Mouse (Mus musculus): Measurements from ENCODE around the gene Tlcd2. TPM values are rescaled to one million over a fixed set of nuclear protein-coding genes. Genes with fewer than 3 reads are reported as not detected.
A peak's percentile ranks its signal among the peaks of the same experiment; 100 is the strongest.

Gene Tlcd2
- polyA plus RNA-seq, 1 experiment: 5.0 TPM

DNA sequence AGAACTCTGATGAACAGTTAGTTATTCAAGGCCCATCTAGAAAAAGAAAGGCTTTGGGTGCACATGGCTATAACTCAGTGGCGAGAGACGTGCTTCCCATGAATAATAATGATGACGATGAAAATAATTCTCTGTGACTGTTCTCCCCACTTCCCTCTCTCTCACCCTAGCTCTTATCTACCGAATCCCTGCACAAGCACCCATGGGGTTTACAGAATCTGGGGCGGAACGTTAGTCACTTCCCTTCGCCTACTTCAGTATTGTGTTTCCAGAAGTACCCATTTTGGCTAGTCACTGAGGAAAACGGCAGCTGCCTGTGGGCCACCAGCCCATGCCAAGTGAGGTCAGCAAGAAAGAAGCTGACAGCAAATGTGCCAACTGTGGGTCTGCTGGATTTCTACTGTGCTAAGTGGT is 2.9 kb upstream of the Tlcd2 start:
- TF ChIP-seq CTCF (IDR thresholded peaks at IDR 0.05; ENCODE audit: control insufficient read depth, insufficient read depth, low read length) (no peak), POLR2A (IDR thresholded peaks at IDR 0.05; ENCODE audit: borderline replicate concordance, control insufficient read depth, low read depth, low read length) (no peak)
- Histone ChIP-seq H3K4me1 (ENCODE audit: control insufficient read depth, insufficient read depth, low read length) (peaks cover 12% of the 10 kb centered on the region), H3K4me3 (replicated peaks; ENCODE audit: control insufficient read depth, low read depth, low read length) (no peak overlapping the region), H3K27ac (ENCODE audit: control insufficient read depth, insufficient read depth, low read depth, low read length, poor library complexity) (peak overlapping the region; percentile 92; the same call in 1 of the 2 replicates)
- 6% methylated on average over 8 of the region's 8 CpGs for WGBS

DNA sequence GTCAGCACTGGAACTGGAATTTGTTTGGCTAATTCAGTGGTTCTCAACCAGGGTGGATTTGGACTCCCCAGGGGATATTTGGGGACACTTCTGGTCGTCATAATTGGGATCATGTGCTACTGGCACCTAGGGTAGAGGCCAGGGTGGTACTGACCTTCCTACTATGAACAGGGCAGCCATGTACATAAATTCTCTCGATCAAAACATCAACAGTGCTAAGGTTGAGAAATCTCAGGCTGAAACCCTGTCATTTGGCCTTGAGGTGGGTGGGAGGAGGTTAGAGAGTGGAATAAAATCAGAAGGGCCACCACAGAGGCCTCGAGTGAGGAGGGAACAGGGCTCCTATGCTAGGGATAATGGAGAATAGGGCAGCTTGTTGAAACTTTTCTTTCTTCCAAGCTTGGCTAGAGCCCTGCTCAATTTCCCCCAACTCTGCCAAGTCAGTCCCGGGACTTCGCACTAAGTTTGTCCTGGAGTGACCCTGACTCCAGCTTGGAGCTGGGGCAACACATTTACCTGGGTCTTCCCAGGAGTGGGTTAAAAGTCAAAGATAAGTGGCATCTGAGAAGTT is 2.3 kb upstream of the Tlcd2 start:
- WGBS: 38% methylated on average over 5 of the region's 5 CpGs

DNA sequence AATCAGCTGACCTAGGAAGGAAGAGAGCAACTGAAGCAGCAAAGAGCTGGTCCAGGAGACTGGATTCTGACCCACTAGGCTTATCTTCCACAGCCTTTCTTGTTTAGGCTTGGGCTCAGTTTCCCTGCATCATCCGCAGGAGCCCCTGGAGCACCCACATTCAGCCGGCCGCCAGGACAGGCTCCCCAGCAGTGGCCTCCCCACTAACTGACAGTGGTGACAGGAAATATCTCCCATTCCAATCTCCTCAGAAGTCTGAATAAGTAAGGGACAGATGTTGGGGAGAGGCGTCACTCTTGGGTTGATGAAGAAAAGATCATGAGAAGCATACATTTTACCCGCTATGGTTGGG is 1.8 kb upstream of the Tlcd2 start:
- Histone ChIP-seq H3K27ac (ENCODE audit: control insufficient read depth, insufficient read depth, low read depth, low read length, poor library complexity) (peak overlapping the region; percentile 92), H3K4me3 (replicated peaks; ENCODE audit: control insufficient read depth, low read depth, low read length) (peak overlapping the region; percentile 1), H3K4me1 (ENCODE audit: control insufficient read depth, insufficient read depth, low read length) (peaks cover 10% of the 10 kb centered on the region)
- 11% methylated on average over 5 of the region's 5 CpGs for WGBS
- no peak for TF ChIP-seq POLR2A (IDR thresholded peaks at IDR 0.05; ENCODE audit: borderline replicate concordance, control insufficient read depth, low read depth, low read length)
- TF ChIP-seq CTCF (IDR thresholded peaks at IDR 0.05; ENCODE audit: control insufficient read depth, insufficient read depth, low read length): no peak

More for the DNA sequence above, 2.3 kb upstream of the Tlcd2 start:
- Histone ChIP-seq H3K4me3 (replicated peaks; ENCODE audit: control insufficient read depth, low read depth, low read length) (no peak overlapping the region), H3K4me1 (ENCODE audit: control insufficient read depth, insufficient read depth, low read length) (peaks cover 10% of the 10 kb centered on the region), H3K27ac (ENCODE audit: control insufficient read depth, insufficient read depth, low read depth, low read length, poor library complexity) (peak overlapping the region; percentile 92)
- TF ChIP-seq POLR2A (IDR thresholded peaks at IDR 0.05; ENCODE audit: borderline replicate concordance, control insufficient read depth, low read depth, low read length) (no peak), CTCF (IDR thresholded peaks at IDR 0.05; ENCODE audit: control insufficient read depth, insufficient read depth, low read length) (no peak)

DNA sequence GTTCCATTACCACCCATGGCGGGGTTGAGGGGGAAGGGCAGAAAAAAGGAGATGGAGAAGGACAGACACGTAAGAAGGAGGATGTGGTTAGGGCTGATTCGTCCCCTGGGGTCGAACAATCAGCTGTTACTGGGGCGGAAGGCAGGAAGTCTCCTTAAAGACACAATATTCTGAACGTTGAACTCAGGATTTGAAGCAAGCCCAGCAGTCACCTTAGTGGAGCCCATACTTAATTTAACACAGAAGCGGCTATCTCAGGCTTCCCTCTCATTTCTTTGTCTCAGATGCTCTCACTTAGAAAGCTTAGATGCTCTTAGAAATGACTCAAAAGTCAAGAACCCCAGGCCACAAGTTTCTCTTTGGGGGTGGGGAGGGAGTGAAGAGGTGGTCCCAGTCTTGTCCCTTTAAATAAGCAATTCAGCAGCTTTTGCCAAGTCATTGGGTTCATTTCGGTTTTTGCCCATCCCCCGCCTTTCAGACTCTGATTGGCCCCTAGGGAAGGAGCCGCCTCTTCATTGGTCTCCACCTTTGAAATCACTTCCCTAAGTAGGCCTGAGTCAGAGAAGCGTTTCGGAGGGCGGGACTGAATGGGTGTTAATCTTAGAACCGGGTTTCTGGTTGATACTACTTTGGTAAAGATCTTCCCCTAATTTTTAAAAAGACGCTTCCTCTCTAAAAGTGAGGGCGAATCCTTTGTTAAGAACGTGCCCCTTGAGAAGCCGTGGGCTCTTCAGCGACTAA is 1.2 kb upstream of the Tlcd2 start:
- no peak for TF ChIP-seq CTCF (IDR thresholded peaks at IDR 0.05; ENCODE audit: control insufficient read depth, insufficient read depth, low read length)
- TF ChIP-seq POLR2A (IDR thresholded peaks at IDR 0.05; ENCODE audit: borderline replicate concordance, control insufficient read depth, low read depth, low read length): no peak
- Histone ChIP-seq H3K4me1 (ENCODE audit: control insufficient read depth, insufficient read depth, low read length) (peaks cover 7% of the 10 kb centered on the region; the same call in 1 of the 2 replicates), H3K4me3 (replicated peaks; ENCODE audit: control insufficient read depth, low read depth, low read length) (peak overlapping the region; percentile 56), H3K27ac (ENCODE audit: control insufficient read depth, insufficient read depth, low read depth, low read length, poor library complexity) (peak overlapping the region; percentile 92)
- under 1% methylated on average over 19 of the region's 19 CpGs for WGBS

DNA sequence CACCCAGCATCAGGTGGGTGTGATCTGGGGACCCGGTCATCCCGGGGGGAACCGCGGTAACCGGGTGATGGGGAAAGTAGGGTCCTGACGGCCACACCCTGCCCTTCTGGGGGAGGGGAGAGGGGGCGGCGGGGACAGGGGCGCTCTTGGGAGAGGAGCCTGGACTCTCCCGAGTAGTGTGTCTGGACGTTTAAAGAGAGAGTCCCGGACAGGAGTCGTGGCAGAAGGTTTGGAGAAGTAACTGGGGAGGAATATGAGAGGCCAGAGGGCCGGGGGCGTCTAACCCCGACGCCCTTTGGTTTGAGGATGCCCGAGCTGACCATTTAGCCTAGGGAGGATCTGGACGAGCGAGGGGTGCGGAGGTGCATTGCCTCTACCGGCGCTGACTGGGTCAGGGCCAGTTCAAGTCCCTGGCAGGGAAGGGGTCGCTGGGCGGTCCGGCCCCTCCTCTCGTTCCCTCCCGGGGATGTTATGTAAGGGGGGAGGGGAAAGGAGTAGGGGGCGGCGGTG is 283 bp downstream of the Tlcd2 start:
- Histone ChIP-seq H3K4me3 (replicated peaks; ENCODE audit: control insufficient read depth, low read depth, low read length) (peak overlapping the region; percentile 75), H3K27ac (ENCODE audit: control insufficient read depth, insufficient read depth, low read depth, low read length, poor library complexity) (peak overlapping the region; percentile 74), H3K4me1 (ENCODE audit: control insufficient read depth, insufficient read depth, low read length) (peaks cover 6% of the 10 kb centered on the region; the same call in 1 of the 2 replicates)
- TF ChIP-seq CTCF (IDR thresholded peaks at IDR 0.05; ENCODE audit: control insufficient read depth, insufficient read depth, low read length) (no peak), POLR2A (IDR thresholded peaks at IDR 0.05; ENCODE audit: borderline replicate concordance, control insufficient read depth, low read depth, low read length) (no peak)
- under 1% methylated on average over 30 of the region's 30 CpGs for WGBS

DNA sequence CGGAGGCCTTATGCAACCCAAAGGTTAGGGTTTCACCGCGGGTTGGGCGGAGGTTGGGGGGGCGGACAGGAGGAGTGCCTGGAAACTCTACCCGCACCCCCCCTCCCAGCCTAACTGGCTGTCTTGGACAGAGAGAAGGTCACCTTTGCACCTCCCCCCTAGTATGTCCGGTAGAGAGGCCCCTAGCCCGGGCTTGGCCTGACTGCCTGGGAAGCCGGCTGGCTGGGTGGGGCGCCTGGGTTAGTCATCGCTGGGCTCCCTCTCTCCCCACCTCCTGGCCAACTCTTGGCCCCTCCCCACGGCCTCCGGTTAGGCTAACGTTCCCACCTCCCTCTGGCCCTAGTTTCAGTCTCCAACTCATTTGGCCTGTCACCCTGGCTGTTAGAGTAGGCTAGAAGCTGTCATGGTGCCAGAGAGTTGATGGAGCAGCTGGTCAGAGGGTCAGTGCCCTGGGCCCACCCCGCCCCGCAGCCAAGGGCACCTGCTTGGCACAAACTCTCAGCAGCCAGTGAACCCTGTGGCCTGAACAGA is 803 bp downstream of the Tlcd2 start:
- TF ChIP-seq POLR2A (IDR thresholded peaks at IDR 0.05; ENCODE audit: borderline replicate concordance, control insufficient read depth, low read depth, low read length) (no peak), CTCF (IDR thresholded peaks at IDR 0.05; ENCODE audit: control insufficient read depth, insufficient read depth, low read length) (no peak)
- Histone ChIP-seq H3K4me1 (ENCODE audit: control insufficient read depth, insufficient read depth, low read length) (peaks cover 5% of the 10 kb centered on the region; the same call in 1 of the 2 replicates), H3K4me3 (replicated peaks; ENCODE audit: control insufficient read depth, low read depth, low read length) (peak overlapping the region; percentile 75), H3K27ac (ENCODE audit: control insufficient read depth, insufficient read depth, low read depth, low read length, poor library complexity) (peak overlapping the region; percentile 74)
- 9% methylated on average over 16 of the region's 16 CpGs for WGBS

DNA sequence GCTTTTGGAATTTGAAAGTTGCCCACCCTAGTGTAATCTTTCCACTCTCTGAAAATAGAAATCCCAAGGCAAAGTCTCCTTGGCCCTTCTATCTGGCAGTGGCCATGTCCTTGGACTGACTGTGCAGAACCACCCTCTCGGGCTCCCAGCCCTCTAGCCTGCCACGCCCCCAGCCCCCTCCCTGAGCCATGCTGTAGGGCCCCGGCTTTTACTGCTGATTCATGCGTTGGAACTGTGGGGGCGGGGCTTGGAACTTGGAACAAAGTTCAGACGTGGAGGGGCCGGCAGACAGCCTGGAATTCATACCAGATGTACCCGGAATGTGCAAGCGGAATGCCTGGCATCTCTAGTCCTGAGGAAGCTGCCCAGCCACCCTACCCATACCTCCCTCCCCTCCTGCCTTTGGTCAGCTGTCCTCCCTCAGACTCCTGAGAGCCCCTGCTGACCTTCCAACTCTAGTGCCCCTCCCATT is 1.4 kb downstream of the Tlcd2 start:
- H3K4me1 ChIP-seq (ENCODE audit: control insufficient read depth, insufficient read depth, low read length): peaks cover 5% of the 10 kb centered on the region; the same call in 1 of the 2 replicates
- TF ChIP-seq CTCF (IDR thresholded peaks at IDR 0.05; ENCODE audit: control insufficient read depth, insufficient read depth, low read length) (no peak), POLR2A (IDR thresholded peaks at IDR 0.05; ENCODE audit: borderline replicate concordance, control insufficient read depth, low read depth, low read length) (no peak)
- H3K27ac ChIP-seq (ENCODE audit: control insufficient read depth, insufficient read depth, low read depth, low read length, poor library complexity): peak overlapping the region; percentile 74
- WGBS: 16% methylated on average over 9 of the region's 9 CpGs
- peak overlapping the region; percentile 46 for H3K4me3 ChIP-seq (replicated peaks; ENCODE audit: control insufficient read depth, low read depth, low read length)

DNA sequence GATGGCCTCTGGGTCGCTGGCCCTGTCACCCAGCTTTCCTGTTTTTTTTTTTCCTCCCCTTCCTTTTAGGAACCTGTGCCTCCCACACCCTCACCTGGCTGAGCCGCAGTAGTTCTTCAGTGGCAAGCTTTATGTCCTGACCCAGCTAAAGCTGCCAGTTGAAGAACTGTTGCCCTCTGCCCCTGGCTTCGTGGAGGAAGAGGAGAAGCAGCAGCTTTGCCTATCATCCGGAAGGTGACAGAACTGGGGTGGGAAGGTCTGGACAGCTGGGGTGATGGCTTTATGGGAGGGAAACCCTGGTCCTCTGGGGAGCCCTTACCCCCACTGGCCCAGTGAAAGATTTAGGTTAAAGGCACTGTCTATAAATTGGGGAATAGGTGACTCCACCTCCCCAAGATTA is 2.1 kb downstream of the Tlcd2 start:
- Histone ChIP-seq H3K27ac (ENCODE audit: control insufficient read depth, insufficient read depth, low read depth, low read length, poor library complexity) (no peak overlapping the region), H3K4me1 (ENCODE audit: control insufficient read depth, insufficient read depth, low read length) (peaks cover 3% of the 10 kb centered on the region; the same call in 1 of the 2 replicates), H3K4me3 (replicated peaks; ENCODE audit: control insufficient read depth, low read depth, low read length) (no peak overlapping the region)
- 84% methylated on average over 4 of the region's 4 CpGs for WGBS
- no peak for TF ChIP-seq POLR2A (IDR thresholded peaks at IDR 0.05; ENCODE audit: borderline replicate concordance, control insufficient read depth, low read depth, low read length)
- no peak for TF ChIP-seq CTCF (IDR thresholded peaks at IDR 0.05; ENCODE audit: control insufficient read depth, insufficient read depth, low read length)
